Mouse (Mus musculus) lung, adult 2 months (tissue): ENCODE measurements around the gene Gns. TPM values are rescaled to one million over a fixed set of nuclear protein-coding genes. Genes with fewer than 3 reads are reported as not detected.
A peak's percentile ranks its signal among the peaks of the same experiment; 100 is the strongest.

ENCODE experiments used
- DNase-seq: peaks from one replicate; pipeline ENCODE4 v3.0.0; 2022
- H3K4me1 ChIP-seq: fragments of 200-500 bp; 2 replicates; pipeline ENCODE4 v1.6.1; 2011; ENCODE audit warnings: low read length; ENCODE audit not compliant: control insufficient read depth, insufficient read depth
- H3K4me3 ChIP-seq: fragments of 200-500 bp; replicated peaks from 2 replicates; pipeline ENCODE3; 2011; ENCODE audit warnings: low read depth, mild to moderate bottlenecking, control low read depth, low read length; ENCODE audit errors: extremely low read depth
- CTCF ChIP-seq: fragments of 200-500 bp; IDR thresholded peaks from 2 replicates; pipeline ENCODE4 v1.5.1; 2011; ENCODE audit warnings: mild to moderate bottlenecking, low read length, control low read depth; ENCODE audit not compliant: insufficient read depth
- POLR2A ChIP-seq: fragments of 200-500 bp; IDR thresholded peaks from 2 replicates; pipeline ENCODE4 v1.6.1; 2011; ENCODE audit warnings: low read depth, mild to moderate bottlenecking, control low read depth, low read length, borderline replicate concordance; ENCODE audit errors: extremely low read depth
- WGBS: fragments of 180-500 bp; shearing (Covaris S2); methylation state at CpG from one replicate; pipeline ENCODE4 v1.1.7; 2018; 5-methylcytosine and 5-hydroxymethylcytosine counted together
- polyA plus RNA-seq: library from polyadenylated mRNA; depleted of rRNA; stranded (reverse); fragments of >200 nt; gene quantifications from 2 replicates; pipeline ENCODE4 v1.2.3, GENCODE M21; 2012

Gns gene
- polyA plus RNA-seq, 1 experiment: 149 TPM

- peaks cover 71% of the 10 kb centered on the region for H3K4me1 ChIP-seq
- TF ChIP-seq CTCF (peak; percentile 67), POLR2A (no peak)
- no peak overlapping the region for H3K4me3 ChIP-seq
- no peak for DNase-seq
- 51% methylated on average over 5 of the region's 5 CpGs for WGBS
Observed at GRCm38 (mm10) chr10:121427136-121427535, 62.2 kb downstream of the Gns start.

- no peak for DNase-seq
- Histone ChIP-seq H3K4me1 (peaks cover 75% of the 10 kb centered on the region), H3K4me3 (no peak overlapping the region)
- TF ChIP-seq POLR2A (no peak), CTCF (no peak)
- WGBS: 56% methylated on average over 15 of the region's 15 CpGs
Observed at GRCm38 (mm10) chr10:121428011-121428711, 63.3 kb downstream of the Gns start.

- Histone ChIP-seq H3K4me3 (no peak overlapping the region), H3K4me1 (peaks cover 71% of the 10 kb centered on the region)
- 4% methylated on average over 2 of the region's 2 CpGs for WGBS
- no peak for TF ChIP-seq POLR2A
- no peak for TF ChIP-seq CTCF
- DNase-seq: no peak
Observed at GRCm38 (mm10) chr10:121429089-121429488, 64.2 kb downstream of the Gns start.

- no peak overlapping the region for H3K4me3 ChIP-seq
- DNase-seq: no peak
- H3K4me1 ChIP-seq: peaks cover 72% of the 10 kb centered on the region
- TF ChIP-seq CTCF (no peak), POLR2A (no peak)
- 4% methylated on average over 8 of the region's 8 CpGs for WGBS
Observed at GRCm38 (mm10) chr10:121429581-121429980, 64.7 kb downstream of the Gns start.

- H3K4me3 ChIP-seq: no peak overlapping the region
- peaks cover 72% of the 10 kb centered on the region for H3K4me1 ChIP-seq
- TF ChIP-seq CTCF (no peak), POLR2A (no peak)
- DNase-seq: no peak
- WGBS: 11% methylated on average over 14 of the region's 14 CpGs
Observed at GRCm38 (mm10) chr10:121429981-121430682, 65.2 kb downstream of the Gns start.

GRCm38 (mm10) chr10:121430764-121431540 lies 66.1 kb downstream of the Gns start:
- 50% methylated on average over 15 of the region's 15 CpGs for WGBS
- Histone ChIP-seq H3K4me3 (no peak overlapping the region), H3K4me1 (peaks cover 67% of the 10 kb centered on the region)
- no peak for DNase-seq
- TF ChIP-seq POLR2A: no peak
- no peak for TF ChIP-seq CTCF

GRCm38 (mm10) chr10:121432041-121432634 lies 67.2 kb downstream of the Gns start:
- TF ChIP-seq CTCF: no peak
- TF ChIP-seq POLR2A: 0 out of 2 replicates have a peak, but pooled peaks have one; percentile 16
- DNase-seq: peak; percentile 63
- Histone ChIP-seq H3K4me1 (peaks cover 60% of the 10 kb centered on the region), H3K4me3 (no peak overlapping the region)
- WGBS: 12% methylated on average over 12 of the region's 12 CpGs

- Histone ChIP-seq H3K4me1 (peaks cover 55% of the 10 kb centered on the region), H3K4me3 (no peak overlapping the region)
- DNase-seq: peak; percentile 64
- 27% methylated on average over 16 of the region's 16 CpGs for WGBS
- no peak for TF ChIP-seq CTCF
- no peak for TF ChIP-seq POLR2A
Observed at GRCm38 (mm10) chr10:121432635-121433280, 67.9 kb downstream of the Gns start.
